Mouse (Mus musculus) heart, adult 9 months (tissue): ENCODE measurements around the gene Cchcr1.

Source experiments
- DNase-seq, 2 experiments: peaks; one replicate each; pipeline ENCODE4 v3.0.0; 2022; ENCODE audit warnings: low spot score in 2 of 2

Gene Cchcr1

GRCm38 (mm10) chr17:35554761-35555397 is 38.0 kb downstream of the Cchcr1 start:
- DNase-seq = no peak

- DNase-seq = no peak
These were observed 39.4 kb downstream of the Cchcr1 start for GRCm38 (mm10) chr17:35556186-35556765.

GRCm38 (mm10) chr17:35556812-35557211 is 39.9 kb downstream of the Cchcr1 start:
- no peak for DNase-seq

- no peak for DNase-seq
These were observed 40.5 kb downstream of the Cchcr1 start for GRCm38 (mm10) chr17:35557351-35557750.

GRCm38 (mm10) chr17:35558216-35558615 is 41.3 kb downstream of the Cchcr1 start:
- no peak for DNase-seq

GRCm38 (mm10) chr17:35567150-35567549 is 50.2 kb downstream of the Cchcr1 start, which contains the start of gene 2300002M23Rik:
Gene 2300002M23Rik (plus strand): TSS chr17:35567450.
- no peak for DNase-seq

GRCm38 (mm10) chr17:35567767-35568166 is 50.9 kb downstream of the Cchcr1 start:
- no peak for DNase-seq

- no peak for DNase-seq
These were observed 52.4 kb downstream of the Cchcr1 start for GRCm38 (mm10) chr17:35569091-35569944.

- no peak for DNase-seq
These were observed 53.9 kb downstream of the Cchcr1 start for GRCm38 (mm10) chr17:35570836-35571235.

- DNase-seq = no peak
These were observed 54.6 kb downstream of the Cchcr1 start for GRCm38 (mm10) chr17:35571477-35571876.

- DNase-seq = peak; percentile 28 to 65
These were observed 61.3 kb downstream of the Cchcr1 start for GRCm38 (mm10) chr17:35578211-35578610.
